Mouse (Mus musculus): Measurements from ENCODE around the gene Tspan2. TPM values are rescaled to one million over a fixed set of nuclear protein-coding genes. Genes with fewer than 3 reads are reported as not detected.

Tspan2 gene
- polyA plus RNA-seq, 1 experiment from 2014 or later = 25.8 TPM

- H3K4me1 ChIP-seq (ENCODE audit: control insufficient read depth, insufficient read depth, low read length) = no peaks in the 10 kb centered on the region
- no peaks in the 10 kb centered on the region for H3K9me3 ChIP-seq (ENCODE audit: control insufficient read depth, low read depth, low read length)
- ATAC-seq (ENCODE audit: insufficient number of reproducible peaks, insufficient read depth, low FRiP score, low read depth) = no peak
- no peaks in the 10 kb centered on the region for H3K36me3 ChIP-seq (ENCODE audit: control insufficient read depth, insufficient read depth, low read length)
- H3K27ac ChIP-seq (ENCODE audit: low read length) = no peak overlapping the region
- no peak overlapping the region for H3K9ac ChIP-seq (replicated peaks; ENCODE audit: low read depth, low read length)
- no peak overlapping the region for H3K4me2 ChIP-seq (replicated peaks; ENCODE audit: low read depth, low read length)
- no peaks in the 10 kb centered on the region for H3K27me3 ChIP-seq (ENCODE audit: control insufficient read depth, insufficient read depth, low read length)
- no peak overlapping the region for H3K4me3 ChIP-seq (ENCODE audit: low read depth, low read length)
- WGBS = 38% methylated on average over 4 of the region's 4 CpGs
Measured at GRCm38 (mm10) chr3:102704001-102704401, 30.3 kb upstream of the Tspan2 start.

GRCm38 (mm10) chr3:102708599-102708998 lies 25.7 kb upstream of the Tspan2 start:
- H3K9me3 ChIP-seq (ENCODE audit: control insufficient read depth, low read depth, low read length) = no peaks in the 10 kb centered on the region
- no peaks in the 10 kb centered on the region for H3K27me3 ChIP-seq (ENCODE audit: control insufficient read depth, insufficient read depth, low read length)
- no peak overlapping the region for H3K4me3 ChIP-seq (ENCODE audit: low read depth, low read length)
- no peak overlapping the region for H3K27ac ChIP-seq (ENCODE audit: low read length)
- H3K4me2 ChIP-seq (replicated peaks; ENCODE audit: low read depth, low read length) = no peak overlapping the region
- H3K9ac ChIP-seq (replicated peaks; ENCODE audit: low read depth, low read length) = no peak overlapping the region
- H3K36me3 ChIP-seq (ENCODE audit: control insufficient read depth, insufficient read depth, low read length) = no peaks in the 10 kb centered on the region
- no peak for ATAC-seq (ENCODE audit: insufficient number of reproducible peaks, insufficient read depth, low FRiP score, low read depth)
- 73% methylated on average over 9 of the region's 9 CpGs for WGBS
- H3K4me1 ChIP-seq (ENCODE audit: control insufficient read depth, insufficient read depth, low read length) = no peaks in the 10 kb centered on the region

GRCm38 (mm10) chr3:102715066-102715584 lies 19.2 kb upstream of the Tspan2 start:
- Histone ChIP-seq H3K27me3 (ENCODE audit: control insufficient read depth, insufficient read depth, low read length) (no peaks in the 10 kb centered on the region), H3K27ac (ENCODE audit: low read length) (0 out of 2 replicates have a peak overlapping the region, but pooled peaks have one; percentile 30), H3K9me3 (ENCODE audit: control insufficient read depth, low read depth, low read length) (no peaks in the 10 kb centered on the region), H3K36me3 (ENCODE audit: control insufficient read depth, insufficient read depth, low read length) (no peaks in the 10 kb centered on the region), H3K4me2 (replicated peaks; ENCODE audit: low read depth, low read length) (peak overlapping the region; percentile 29), H3K9ac (replicated peaks; ENCODE audit: low read depth, low read length) (no peak overlapping the region), H3K4me3 (ENCODE audit: low read depth, low read length) (peak overlapping the region; percentile 3; the same call in 1 of the 2 replicates), H3K4me1 (ENCODE audit: control insufficient read depth, insufficient read depth, low read length) (0 out of 2 replicates have a peak, but pooled peaks cover 3% of the 10 kb centered on the region)
- 25% methylated on average over 11 of the region's 11 CpGs for WGBS
- ATAC-seq (ENCODE audit: insufficient number of reproducible peaks, insufficient read depth, low FRiP score, low read depth) = peak; percentile 67; the same call in 1 of the 2 replicates

- 0 out of 2 replicates have a peak, but pooled peaks cover 3% of the 10 kb centered on the region for H3K4me1 ChIP-seq (ENCODE audit: control insufficient read depth, insufficient read depth, low read length)
- no peak for ATAC-seq (ENCODE audit: insufficient number of reproducible peaks, insufficient read depth, low FRiP score, low read depth)
- no peak overlapping the region for H3K9ac ChIP-seq (replicated peaks; ENCODE audit: low read depth, low read length)
- no peak overlapping the region for H3K27ac ChIP-seq (ENCODE audit: low read length)
- no peaks in the 10 kb centered on the region for H3K27me3 ChIP-seq (ENCODE audit: control insufficient read depth, insufficient read depth, low read length)
- no peaks in the 10 kb centered on the region for H3K9me3 ChIP-seq (ENCODE audit: control insufficient read depth, low read depth, low read length)
- H3K4me3 ChIP-seq (ENCODE audit: low read depth, low read length) = no peak overlapping the region
- 90% methylated on average over 8 of the region's 8 CpGs for WGBS
- no peaks in the 10 kb centered on the region for H3K36me3 ChIP-seq (ENCODE audit: control insufficient read depth, insufficient read depth, low read length)
- no peak overlapping the region for H3K4me2 ChIP-seq (replicated peaks; ENCODE audit: low read depth, low read length)
Measured at GRCm38 (mm10) chr3:102715839-102716238, 18.5 kb upstream of the Tspan2 start.

GRCm38 (mm10) chr3:102717586-102718285 lies 16.6 kb upstream of the Tspan2 start:
- Histone ChIP-seq H3K4me2 (replicated peaks; ENCODE audit: low read depth, low read length) (no peak overlapping the region), H3K4me1 (ENCODE audit: control insufficient read depth, insufficient read depth, low read length) (0 out of 2 replicates have a peak, but pooled peaks cover 3% of the 10 kb centered on the region), H3K27me3 (ENCODE audit: control insufficient read depth, insufficient read depth, low read length) (no peaks in the 10 kb centered on the region), H3K9me3 (ENCODE audit: control insufficient read depth, low read depth, low read length) (no peaks in the 10 kb centered on the region), H3K9ac (replicated peaks; ENCODE audit: low read depth, low read length) (no peak overlapping the region), H3K36me3 (ENCODE audit: control insufficient read depth, insufficient read depth, low read length) (no peaks in the 10 kb centered on the region), H3K4me3 (ENCODE audit: low read depth, low read length) (no peak overlapping the region), H3K27ac (ENCODE audit: low read length) (no peak overlapping the region)
- no peak for ATAC-seq (ENCODE audit: insufficient number of reproducible peaks, insufficient read depth, low FRiP score, low read depth)
- WGBS = 77% methylated on average over 3 of the region's 3 CpGs

GRCm38 (mm10) chr3:102723154-102723553 lies 11.2 kb upstream of the Tspan2 start:
- no peak for ATAC-seq (ENCODE audit: insufficient number of reproducible peaks, insufficient read depth, low FRiP score, low read depth)
- Histone ChIP-seq H3K4me2 (replicated peaks; ENCODE audit: low read depth, low read length) (no peak overlapping the region), H3K9me3 (ENCODE audit: control insufficient read depth, low read depth, low read length) (no peaks in the 10 kb centered on the region), H3K4me1 (ENCODE audit: control insufficient read depth, insufficient read depth, low read length) (no peaks in the 10 kb centered on the region), H3K27me3 (ENCODE audit: control insufficient read depth, insufficient read depth, low read length) (no peaks in the 10 kb centered on the region), H3K27ac (ENCODE audit: low read length) (no peak overlapping the region), H3K36me3 (ENCODE audit: control insufficient read depth, insufficient read depth, low read length) (no peaks in the 10 kb centered on the region), H3K4me3 (ENCODE audit: low read depth, low read length) (no peak overlapping the region), H3K9ac (replicated peaks; ENCODE audit: low read depth, low read length) (no peak overlapping the region)
- 67% methylated on average over 4 of the region's 4 CpGs for WGBS

GRCm38 (mm10) chr3:102723841-102724570 lies 10.3 kb upstream of the Tspan2 start:
- H3K9ac ChIP-seq (replicated peaks; ENCODE audit: low read depth, low read length) = no peak overlapping the region
- 37% methylated on average over 6 of the region's 6 CpGs for WGBS
- no peaks in the 10 kb centered on the region for H3K27me3 ChIP-seq (ENCODE audit: control insufficient read depth, insufficient read depth, low read length)
- no peak overlapping the region for H3K4me3 ChIP-seq (ENCODE audit: low read depth, low read length)
- no peaks in the 10 kb centered on the region for H3K4me1 ChIP-seq (ENCODE audit: control insufficient read depth, insufficient read depth, low read length)
- no peak overlapping the region for H3K27ac ChIP-seq (ENCODE audit: low read length)
- peak overlapping the region; percentile 3; the same call in 1 of the 2 replicates for H3K4me2 ChIP-seq (replicated peaks; ENCODE audit: low read depth, low read length)
- no peak for ATAC-seq (ENCODE audit: insufficient number of reproducible peaks, insufficient read depth, low FRiP score, low read depth)
- H3K36me3 ChIP-seq (ENCODE audit: control insufficient read depth, insufficient read depth, low read length) = no peaks in the 10 kb centered on the region
- H3K9me3 ChIP-seq (ENCODE audit: control insufficient read depth, low read depth, low read length) = no peaks in the 10 kb centered on the region

- WGBS = 69% methylated on average over 7 of the region's 7 CpGs
Measured at GRCm38 (mm10) chr3:102724798-102725459, 9.4 kb upstream of the Tspan2 start.

More at GRCm38 (mm10) chr3:102724798-102725459, 9.4 kb upstream of the Tspan2 start:
- no peaks in the 10 kb centered on the region for H3K9me3 ChIP-seq (ENCODE audit: control insufficient read depth, low read depth, low read length)
- no peak overlapping the region for H3K9ac ChIP-seq (replicated peaks; ENCODE audit: low read depth, low read length)
- ATAC-seq (ENCODE audit: insufficient number of reproducible peaks, insufficient read depth, low FRiP score, low read depth) = no peak
- no peak overlapping the region for H3K27ac ChIP-seq (ENCODE audit: low read length)
- no peak overlapping the region for H3K4me2 ChIP-seq (replicated peaks; ENCODE audit: low read depth, low read length)
- H3K27me3 ChIP-seq (ENCODE audit: control insufficient read depth, insufficient read depth, low read length) = no peaks in the 10 kb centered on the region
- H3K36me3 ChIP-seq (ENCODE audit: control insufficient read depth, insufficient read depth, low read length) = no peaks in the 10 kb centered on the region
- no peaks in the 10 kb centered on the region for H3K4me1 ChIP-seq (ENCODE audit: control insufficient read depth, insufficient read depth, low read length)
- no peak overlapping the region for H3K4me3 ChIP-seq (ENCODE audit: low read depth, low read length)
